Mouse (Mus musculus): ENCODE measurements around the gene Hectd4.
"Not testable (repeated sequence)": the region's sequence is repeated elsewhere in the genome, so short reads cannot be mapped to it uniquely, and the experiment has no call there.

Hectd4 gene

DNA sequence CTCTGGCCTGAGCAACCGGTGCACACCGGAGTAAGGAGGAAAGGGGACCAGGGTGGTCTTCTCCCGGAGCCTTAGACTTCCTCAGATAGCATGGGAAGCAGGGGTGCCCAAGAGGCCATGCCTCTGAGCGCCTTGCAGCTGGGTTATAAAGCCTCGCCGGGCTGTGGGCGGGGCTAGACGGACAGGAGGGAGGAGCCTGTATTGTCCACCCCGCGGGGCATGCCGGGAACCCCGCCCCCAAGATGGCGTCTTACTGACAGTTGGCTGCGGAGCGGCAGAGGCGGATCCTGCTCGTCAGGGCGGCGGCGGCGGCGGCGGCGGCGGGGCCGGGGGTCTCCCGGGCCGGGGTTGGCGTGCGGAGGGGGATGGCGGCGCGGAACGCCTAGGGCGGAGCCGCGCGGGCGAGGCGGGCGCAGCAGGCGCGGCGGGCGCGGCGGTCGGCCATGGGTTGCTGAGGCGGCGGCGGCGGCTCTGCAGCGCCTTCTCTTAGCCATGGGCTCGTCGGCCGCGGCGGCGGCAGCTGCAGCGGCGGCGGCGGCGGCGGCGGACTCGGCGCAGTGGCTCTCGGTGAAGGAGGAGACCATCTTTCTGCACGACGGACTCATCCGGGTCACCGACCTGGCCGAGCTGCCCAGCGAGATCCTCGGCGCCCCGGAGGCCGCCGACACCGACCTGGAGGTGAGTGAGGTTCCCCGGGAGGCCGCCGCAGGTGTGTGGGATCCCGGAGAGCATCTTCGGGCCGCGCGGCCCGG lies at the start of gene Hectd4:
Gene Hectd4, plus strand, starts transcription at position 240 of the 752 bp plus-strand sequence.
- peak; percentile 97 for DNase-seq (ENCODE audit: low spot score)

- DNase-seq (ENCODE audit: low spot score), result no peak
Observed at GRCm38 (mm10) chr5:121172835-121173234, 47.2 kb upstream of the Hectd4 start.

DNA sequence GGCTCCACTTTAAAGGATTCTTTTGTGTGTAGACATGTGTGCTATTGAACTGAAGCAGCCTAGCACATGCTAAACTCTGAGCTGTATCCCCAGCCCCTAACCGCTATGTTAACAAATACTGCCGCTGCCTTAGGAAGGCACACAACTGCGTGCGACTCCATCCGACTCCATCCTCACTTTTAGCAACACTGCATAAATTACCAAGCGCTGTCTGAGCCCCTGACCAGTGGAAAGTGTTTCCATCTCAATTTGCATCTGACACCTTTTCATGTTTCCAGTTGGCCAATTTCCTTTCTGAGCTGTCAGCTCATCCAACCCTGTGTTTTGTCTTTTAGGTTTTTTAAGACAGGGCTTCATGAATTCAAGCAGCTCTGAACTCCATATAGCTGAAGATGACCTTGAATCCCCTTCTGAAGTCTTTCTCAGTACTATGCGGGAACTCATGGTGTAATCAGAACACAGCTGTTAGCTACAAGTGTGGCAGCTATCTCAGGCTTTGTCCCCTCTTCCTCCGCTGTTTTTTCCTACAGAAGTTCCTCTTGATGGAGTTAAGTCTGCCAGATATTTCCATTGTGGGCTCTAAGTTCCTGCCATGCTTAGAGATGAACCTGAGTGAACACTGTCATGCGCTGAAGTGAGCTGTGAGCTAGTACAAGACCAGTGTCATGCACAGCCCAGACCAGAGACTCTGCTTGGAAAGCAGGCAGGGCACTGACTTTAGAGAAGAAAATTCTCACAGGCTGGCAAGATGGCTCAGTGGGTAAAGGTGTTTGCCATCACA lies 40.8 kb upstream of the Hectd4 start:
- DNase-seq (ENCODE audit: low spot score), result no peak

- no peak for DNase-seq (ENCODE audit: low spot score)
Observed at GRCm38 (mm10) chr5:121183269-121183668, 36.8 kb upstream of the Hectd4 start.

- no peak for DNase-seq (ENCODE audit: low spot score)
Observed at GRCm38 (mm10) chr5:121184375-121184774, 35.6 kb upstream of the Hectd4 start.

DNA sequence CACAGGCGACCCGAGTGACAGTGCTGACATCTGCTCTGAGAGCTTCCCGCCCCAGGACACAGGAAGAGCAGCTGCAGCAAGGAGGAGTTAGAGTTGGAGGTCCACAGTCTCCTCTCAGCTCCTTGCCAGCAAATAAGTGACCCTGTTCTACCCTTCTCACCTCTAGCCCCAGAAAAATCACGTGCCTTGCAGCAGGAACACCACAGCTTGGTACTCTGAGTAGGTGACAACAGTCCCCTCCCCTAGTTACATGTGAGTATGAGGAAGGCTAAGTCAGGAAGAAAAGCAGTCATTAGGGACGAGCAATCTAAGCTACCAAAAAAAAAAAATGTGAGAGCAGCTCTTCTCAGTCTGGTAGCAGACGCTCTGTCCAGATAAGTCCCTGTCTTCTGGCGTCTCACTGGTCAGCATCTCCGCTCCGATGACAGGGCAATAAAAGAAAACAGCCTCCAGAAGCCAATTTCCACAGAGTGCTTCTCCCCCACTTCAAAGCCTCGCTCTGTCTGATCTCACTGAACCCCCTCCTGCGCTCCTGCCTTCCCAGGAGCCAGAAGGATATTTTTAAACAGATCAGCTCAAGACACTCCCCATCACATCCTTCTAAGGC lies 35.0 kb upstream of the Hectd4 start:
- DNase-seq (ENCODE audit: low spot score), result no peak

DNA sequence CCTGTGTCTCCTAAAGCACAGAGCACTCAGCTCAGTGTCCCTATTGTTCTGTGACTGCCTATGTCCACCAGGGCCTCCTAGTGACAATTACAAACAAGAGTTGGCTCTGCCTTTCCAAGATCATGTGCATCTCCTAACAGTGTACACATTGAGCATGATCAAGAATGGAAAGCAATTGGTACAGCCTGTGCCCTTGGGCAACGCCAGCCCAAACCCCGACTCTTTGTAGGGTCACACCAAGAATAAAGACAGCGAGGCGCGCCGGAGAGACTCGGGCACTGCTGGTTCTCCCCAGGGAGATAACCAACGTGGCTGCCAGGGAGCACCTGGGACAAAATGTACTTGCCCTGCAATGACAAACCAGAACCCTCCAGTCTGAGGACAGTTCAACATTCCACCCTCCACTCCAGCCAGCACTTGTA lies 32.4 kb upstream of the Hectd4 start:
- DNase-seq (ENCODE audit: low spot score), result no peak

DNA sequence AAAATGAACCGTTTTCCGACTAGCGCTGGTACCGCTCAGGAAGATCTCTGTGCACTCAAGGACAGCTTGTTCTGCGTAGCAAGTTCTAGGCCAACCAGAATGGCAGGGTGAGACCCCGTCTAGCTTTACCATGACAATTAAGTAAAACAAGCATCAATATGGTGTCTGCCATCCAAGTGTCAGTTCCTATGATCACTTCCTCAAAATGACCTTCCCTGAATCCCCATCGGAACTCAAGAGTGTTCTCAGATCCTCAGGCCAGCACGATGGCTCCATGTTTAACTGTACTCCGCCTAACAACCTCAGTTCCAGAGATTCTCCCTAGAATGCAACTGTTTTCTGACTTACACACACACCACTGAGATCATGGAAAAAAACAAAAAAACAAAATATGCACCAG lies 31.8 kb upstream of the Hectd4 start:
- no peak for DNase-seq (ENCODE audit: low spot score)

DNA sequence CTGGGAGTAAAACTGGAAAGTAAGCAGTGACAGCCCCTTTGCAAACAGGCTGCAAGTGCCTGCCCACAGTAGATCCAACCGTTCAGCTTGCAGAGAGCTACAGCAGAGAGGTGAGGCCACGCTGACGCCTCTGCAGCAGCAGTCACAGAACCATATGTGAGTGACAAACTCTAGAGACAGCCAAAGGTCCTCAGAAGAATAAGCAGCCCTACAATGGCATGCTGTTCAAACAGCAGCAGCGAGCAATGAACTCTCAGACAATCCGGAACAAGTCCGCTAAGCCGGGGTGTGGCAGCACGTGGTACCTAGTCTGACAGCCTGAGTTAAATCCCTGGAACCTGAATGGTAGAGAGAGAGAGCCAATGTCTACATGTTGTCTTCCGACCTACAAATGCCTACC lies 30.8 kb upstream of the Hectd4 start:
- DNase-seq (ENCODE audit: low spot score), result no peak

GRCm38 (mm10) chr5:121190210-121190835 lies 29.7 kb upstream of the Hectd4 start:
- DNase-seq (ENCODE audit: low spot score), result no peak

- DNase-seq (ENCODE audit: low spot score), result peak; percentile 79
Observed at GRCm38 (mm10) chr5:121190836-121191583, 29.0 kb upstream of the Hectd4 start, which contains the start of gene Ptpn11. Gene Ptpn11, minus strand, starts transcription at chr5:121191397.

- no peak for DNase-seq (ENCODE audit: low spot score)
Observed at GRCm38 (mm10) chr5:121191584-121191906, 28.5 kb upstream of the Hectd4 start.

GRCm38 (mm10) chr5:121194173-121194572 lies 25.8 kb upstream of the Hectd4 start:
- DNase-seq (ENCODE audit: low spot score), result no peak

DNA sequence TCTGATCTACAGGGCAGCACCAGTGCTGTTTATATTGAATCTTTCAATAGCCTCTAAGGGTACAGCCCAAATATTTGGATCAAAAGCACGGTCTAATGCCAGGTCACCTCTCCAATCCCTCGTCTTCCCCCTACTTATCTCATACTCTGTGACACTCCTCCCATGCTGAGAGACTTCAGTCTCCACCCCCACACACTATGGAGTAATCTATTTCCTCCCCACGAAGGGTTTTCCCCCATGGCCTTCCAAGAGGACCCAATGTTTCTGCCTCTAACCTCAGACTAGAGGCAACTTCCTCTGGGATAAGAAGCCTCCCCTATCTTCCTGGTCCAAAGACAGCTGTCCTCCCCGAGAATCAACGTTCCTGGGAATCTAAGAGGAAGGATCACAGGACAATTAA lies 23.3 kb upstream of the Hectd4 start:
- DNase-seq (ENCODE audit: low spot score), result no peak

GRCm38 (mm10) chr5:121197337-121197736 lies 22.7 kb upstream of the Hectd4 start:
- no peak for DNase-seq (ENCODE audit: low spot score)

GRCm38 (mm10) chr5:121198376-121198775 lies 21.6 kb upstream of the Hectd4 start:
- no peak for DNase-seq (ENCODE audit: low spot score)

- DNase-seq (ENCODE audit: low spot score), result peak; percentile 71
Observed at GRCm38 (mm10) chr5:121201739-121202138, 18.3 kb upstream of the Hectd4 start.

DNA sequence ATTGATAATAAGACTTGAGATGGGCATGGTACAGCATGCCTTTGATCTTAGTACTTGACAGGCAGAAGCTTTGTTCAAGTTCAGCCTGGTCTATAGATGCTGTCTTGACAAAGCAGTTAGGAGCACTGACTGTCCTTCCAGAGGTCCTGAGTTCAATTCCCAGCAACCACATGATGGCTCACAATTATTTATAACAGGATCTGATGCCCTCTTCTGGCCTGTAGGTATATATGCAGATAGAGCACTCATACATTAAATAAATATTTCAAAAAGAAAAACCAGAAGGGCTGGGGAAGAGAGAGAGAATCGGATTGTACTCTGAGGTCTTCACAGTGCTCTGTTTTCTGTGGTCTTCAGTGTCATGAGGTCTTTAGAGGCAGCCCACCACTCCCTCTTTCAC lies 17.6 kb upstream of the Hectd4 start:
- no peak for DNase-seq (ENCODE audit: low spot score)

- DNase-seq (ENCODE audit: low spot score), result peak; percentile 92
Observed at GRCm38 (mm10) chr5:121204132-121205089, 15.6 kb upstream of the Hectd4 start, which contains the start of gene Rpl6. Gene Rpl6, plus strand, starts transcription at chr5:121204481.

DNA sequence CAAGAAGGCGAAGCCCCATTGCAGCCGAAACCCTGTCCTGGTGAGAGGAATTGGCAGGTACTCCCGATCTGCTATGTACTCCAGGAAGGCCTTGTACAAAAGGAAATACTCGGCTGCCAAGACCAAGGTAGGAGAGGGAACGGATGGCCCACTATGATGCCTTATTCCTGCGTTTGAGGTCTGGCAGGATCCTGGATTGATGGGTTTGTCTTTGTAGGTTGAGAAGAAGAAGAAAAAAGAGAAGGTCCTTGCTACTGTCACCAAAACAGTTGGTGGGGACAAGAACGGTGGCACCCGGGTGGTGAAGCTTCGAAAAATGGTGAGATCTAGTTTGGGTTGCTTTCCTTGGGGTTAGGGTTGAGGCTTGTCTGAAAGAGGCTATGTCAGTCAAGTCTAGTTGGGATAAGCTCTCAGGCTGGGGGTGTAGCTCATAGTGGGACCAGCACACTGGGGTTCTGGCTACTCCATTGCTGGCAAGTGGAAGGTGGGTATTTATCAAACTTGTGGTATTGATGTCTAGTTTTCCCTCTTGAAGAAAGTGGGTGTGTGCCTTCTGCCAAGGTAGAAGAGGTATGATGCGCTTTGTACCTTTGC lies 14.4 kb upstream of the Hectd4 start:
- not testable (repeated sequence) for DNase-seq (ENCODE audit: low spot score)

Data from lung, postnatal 25 days (tissue).